Mouse (Mus musculus) lung, postnatal 36 days (tissue): ENCODE results near the gene Cfap45.
A peak's percentile ranks its signal among the peaks of the same experiment; 100 is the strongest.

Experiments
- DNase-seq: peaks from one replicate; pipeline ENCODE4 v3.0.0; 2022; ENCODE audit warnings: mixed read lengths

Gene Cfap45

DNA sequence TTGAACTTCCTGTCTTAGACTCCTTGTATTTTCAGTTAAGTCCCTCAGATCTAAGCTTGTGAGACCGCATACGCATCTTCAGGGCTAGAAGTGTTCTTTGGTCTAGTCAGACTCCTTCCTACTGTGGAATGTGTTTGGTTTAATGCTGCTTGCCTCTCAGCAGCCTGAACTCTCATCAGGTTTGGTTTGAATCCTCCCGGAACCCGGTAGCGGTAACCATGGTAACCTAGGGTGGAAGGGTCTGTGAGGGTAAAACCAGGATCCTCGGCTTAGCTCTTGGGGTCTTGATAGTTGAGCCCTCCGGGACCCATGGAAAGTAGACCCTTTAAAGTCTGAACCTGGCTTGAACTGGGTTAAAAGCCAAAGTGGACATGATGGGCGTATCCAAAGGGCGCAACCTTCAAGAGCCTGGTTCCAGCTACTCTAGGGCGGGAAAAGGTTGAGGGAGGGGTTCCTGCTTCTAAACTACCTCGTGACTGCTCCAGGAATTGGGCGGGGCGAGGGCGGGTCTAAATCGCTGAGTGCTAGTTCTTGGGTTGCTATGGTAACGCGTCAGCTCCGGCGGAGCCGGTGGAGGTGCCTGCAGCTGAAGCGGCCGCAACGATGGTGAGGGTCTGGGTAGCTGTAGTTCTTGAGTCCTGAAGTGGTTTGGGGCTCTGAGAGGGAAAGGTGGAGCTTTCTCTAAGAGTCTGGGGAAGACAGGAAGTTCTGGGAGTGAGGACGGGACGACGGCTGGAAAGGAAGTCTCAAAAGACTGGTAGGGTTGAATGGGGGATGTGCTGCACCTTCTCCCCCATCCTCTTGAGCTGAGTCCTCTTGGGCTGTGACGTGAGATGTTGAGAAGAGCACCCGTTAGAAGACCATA, at the start of gene Cfap45:
Cfap45 (plus strand) TSS at position 226 of the 865 bp plus-strand sequence.
- DNase-seq: peak; percentile 96

DNA sequence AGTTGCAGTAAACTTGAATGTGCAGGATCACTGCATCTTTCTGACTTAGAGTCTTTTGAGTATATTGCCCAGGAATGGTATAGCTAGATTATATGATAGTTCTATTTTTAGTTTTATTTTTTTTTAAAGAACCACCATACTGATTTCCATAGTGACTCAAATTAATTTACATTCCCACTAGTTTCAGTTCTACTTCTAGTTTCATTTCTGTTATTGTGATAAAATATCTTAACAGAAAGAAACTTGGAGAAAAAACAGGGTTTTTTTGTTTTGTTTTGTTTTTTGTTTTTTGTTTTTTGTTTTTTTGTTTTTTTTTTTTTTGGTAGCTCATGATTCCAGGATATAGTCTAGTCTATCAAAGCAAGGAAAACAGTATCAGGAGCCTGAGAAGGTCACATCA, 47.7 kb upstream of the Cfap45 start:
- DNase-seq: no peak

DNA sequence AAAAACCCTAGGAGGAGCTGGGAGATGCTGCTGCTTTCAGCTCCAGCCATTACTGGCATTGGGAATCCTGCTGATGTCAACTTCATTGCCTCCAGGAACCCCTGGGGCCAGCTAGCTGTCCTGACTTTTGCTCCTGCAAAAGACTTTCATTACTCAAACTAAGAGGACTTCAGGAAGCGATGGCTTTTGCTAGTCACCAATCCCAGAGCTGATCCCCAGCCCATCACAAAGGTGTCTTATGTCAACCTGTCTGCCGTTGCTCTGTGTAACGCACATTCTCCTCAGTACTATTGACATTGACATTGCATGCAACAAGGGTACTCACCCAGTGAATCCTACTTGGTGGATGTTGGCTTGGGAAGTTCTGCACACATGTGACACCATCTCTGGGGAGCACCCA, 46.4 kb upstream of the Cfap45 start:
- DNase-seq: no peak

DNA sequence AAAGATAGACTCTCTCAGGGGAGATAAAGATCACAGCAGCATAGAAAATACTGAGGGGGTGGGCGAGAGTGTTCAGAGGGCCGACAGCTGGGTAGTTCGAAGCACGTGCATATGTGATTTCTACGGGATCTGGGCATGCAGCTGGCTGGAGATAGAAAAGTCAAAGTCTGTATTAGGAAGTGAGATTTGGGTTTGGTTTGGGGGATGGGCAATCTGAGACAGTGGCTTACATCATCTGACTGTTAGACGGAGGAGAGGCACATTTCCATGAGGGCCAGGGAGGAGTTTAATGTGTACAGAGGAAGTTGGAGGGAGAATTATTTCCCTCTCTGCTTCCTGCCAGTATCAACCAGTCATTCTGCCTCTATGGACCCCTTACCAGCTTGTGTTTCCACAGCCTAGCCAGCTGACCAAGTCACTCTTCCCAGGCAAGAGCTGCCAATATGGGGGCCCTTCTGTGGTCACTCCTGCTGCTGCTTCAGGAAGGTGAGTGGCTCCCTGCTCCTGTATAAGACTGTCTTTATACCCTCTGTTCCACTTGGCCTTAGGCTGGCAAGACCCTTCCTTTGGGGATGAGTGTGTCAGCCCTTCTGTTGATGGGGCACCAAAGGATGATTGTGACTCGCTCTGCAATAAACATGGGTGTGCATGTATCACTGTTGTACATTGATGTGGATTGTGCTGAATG, 45.4 kb upstream of the Cfap45 start, which contains the start of gene Slamf9:
Slamf9 (plus strand) TSS at position 305 of the 688 bp plus-strand sequence.
- peak; percentile 63 for DNase-seq

DNA sequence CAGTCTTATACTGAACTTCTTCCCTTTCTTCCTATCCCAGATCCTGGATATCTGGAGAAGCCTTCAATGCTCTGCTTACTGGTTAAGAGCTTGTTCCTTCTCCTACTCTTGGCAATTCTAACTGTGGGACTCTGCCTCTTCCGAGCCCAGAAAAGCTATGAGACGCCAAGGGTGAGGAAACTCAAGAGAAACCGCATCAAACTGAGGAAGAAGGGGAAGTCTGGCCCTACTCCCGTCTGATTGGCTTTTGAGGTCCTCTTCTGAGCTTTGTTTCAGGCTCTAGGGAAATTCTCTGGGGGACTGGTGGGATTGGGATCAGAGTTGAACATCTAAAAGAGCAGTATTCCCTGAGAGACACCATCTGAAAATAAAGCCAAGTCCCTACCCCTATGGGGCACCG, 42.6 kb upstream of the Cfap45 start:
- no peak for DNase-seq

DNA sequence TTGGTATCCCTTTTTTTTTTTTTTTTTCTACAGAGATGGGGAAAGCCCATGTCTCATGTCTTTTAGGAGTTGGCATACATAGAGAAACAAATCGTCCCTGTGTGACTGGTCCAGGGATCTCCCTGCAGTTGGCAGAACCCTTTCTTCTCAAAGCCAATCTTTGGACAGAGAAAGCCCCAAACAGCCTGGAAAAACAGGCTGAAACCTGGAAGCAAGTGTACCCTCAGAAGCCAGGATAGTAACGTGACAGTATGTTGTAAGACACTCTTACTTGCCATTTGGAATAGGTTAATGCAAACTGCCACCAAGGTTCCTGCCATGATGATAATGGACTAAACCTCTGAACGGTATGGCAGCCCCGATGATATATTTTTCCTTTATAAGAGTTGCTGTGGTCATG, 40.2 kb upstream of the Cfap45 start:
- DNase-seq: no peak

DNA sequence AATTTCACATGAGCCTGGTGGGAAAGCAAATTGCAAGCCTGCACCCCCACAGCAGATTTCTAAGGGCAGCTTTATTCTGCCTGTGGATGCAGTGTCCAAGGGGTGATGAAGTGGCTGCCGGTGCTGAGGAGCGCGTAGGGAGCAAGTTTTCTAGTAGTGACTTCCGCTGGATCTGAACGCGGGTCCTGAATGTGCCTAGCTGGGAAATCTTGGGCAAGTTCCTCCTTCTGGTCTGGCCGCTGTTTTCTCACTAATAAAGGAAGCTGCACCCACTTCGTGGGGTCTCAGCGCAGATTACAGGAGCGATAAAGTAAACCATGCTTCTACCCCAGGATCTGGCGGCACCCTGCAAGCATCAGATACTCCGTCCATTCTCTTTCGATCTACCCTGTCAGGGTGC, 39.5 kb upstream of the Cfap45 start:
- DNase-seq: no peak

DNA sequence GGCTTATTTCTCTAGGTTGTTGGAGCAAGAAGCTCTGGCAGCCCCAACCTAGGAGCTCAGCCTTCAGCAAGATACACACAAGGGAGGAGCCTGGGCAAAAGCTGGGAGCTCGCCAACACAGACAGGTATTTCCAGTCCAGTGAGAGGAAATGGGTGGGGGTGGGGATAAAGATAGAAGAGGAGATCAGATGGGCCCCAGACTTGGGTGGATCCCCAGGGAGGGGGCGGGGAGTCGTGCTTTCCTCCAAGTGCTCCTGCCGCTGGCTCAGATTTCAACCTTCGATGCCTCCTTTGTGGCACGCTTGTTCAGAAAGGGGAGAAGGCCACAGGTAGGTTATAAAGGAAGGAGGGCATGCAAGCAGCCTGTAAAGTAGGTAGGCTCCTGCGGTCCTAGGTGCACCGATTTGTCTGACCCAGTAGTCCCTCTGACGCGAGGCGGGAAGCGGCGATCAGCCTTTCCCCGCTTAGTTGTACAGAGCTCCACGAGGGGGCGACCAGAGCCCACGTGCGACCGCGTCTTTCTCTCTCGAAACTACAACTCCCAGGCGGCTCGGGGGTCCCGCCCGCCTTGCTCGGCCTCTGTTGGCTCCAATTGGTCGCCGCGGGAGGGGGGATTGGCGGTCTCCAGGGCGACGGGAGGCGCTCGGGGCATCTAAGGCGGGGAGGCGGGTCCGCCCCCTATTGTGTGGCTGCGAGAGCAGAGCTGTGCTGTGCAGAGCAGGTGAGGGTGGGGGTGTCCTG, 38.9 kb upstream of the Cfap45 start, which contains the start of gene Igsf9:
Igsf9 (plus strand) TSS at position 249 of the 741 bp plus-strand sequence.
- peak; percentile 94 for DNase-seq

DNA sequence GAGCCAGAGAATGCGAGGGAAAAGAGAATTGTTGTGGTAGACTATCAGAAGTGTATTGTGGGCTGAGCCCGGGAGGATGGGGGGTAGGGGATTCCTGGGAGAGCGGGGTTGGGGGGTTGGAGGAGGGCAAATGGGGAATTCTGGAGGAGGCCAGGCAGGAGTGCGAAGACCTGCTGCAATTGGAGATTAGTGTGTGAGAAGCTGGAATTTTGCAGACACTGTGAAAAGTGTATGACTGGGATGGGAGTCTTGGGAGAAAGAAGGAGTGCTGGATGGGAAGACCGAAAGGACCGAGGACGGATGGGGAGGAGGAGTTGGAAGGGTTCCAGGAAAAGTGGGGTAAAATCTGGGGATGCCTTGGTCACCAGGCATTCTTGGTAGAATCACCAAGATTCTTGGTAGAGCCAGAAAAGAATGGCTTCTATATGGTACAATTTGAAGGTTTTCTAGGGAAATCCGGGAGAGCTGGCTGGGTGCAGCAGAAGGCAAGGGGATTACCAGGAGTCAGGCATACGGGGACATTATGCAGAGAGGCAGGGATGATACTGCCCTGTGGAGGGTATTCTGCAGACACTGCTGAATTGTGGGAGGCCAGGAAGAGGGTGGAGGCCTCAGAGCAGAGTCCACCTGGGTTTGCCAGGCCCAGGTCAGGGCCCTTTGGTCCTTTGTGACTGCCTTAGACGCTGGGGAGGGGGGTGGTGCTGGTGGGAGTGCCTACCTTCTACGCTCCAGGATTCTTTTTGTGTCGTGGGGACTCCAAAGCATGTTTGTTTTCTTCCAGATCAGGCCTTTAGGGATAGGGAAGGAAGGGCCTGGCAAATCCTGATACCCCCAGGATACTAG, 37.9 kb upstream of the Cfap45 start:
- no peak for DNase-seq

DNA sequence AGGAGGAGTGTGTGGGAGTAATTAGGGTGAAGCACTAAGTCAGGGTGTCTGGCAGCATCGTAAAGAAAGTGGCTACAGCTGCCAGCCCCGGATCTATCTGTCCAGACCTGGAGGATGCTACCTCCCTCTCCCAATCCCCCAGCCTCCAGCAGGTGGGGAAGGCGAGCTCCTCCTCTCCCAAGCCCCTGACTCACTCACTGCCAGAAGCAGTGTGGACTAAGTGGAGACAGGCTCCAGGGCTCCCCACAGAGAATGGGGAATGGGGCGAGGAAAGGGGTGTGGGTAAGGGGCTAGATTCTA, 37.3 kb upstream of the Cfap45 start:
- DNase-seq: no peak

DNA sequence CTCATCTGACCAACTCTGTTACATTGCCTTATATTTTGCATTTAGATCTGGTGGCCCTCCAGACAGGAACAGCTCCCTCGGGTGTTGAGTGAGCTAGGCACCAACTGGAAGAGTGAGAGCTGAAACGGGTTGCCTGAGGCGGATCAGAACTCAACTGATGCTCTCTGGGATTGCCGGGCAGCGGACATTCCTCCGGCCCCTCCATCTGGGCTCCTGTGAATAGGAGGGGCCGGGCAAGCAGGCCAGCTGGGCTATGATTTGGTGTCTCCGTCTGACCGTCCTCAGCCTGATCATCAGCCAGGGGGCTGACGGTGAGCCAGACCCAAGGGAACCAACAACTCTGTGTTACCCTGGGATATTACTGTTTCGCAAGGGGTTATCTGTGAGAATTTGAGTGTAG, 36.4 kb upstream of the Cfap45 start:
- DNase-seq: no peak

DNA sequence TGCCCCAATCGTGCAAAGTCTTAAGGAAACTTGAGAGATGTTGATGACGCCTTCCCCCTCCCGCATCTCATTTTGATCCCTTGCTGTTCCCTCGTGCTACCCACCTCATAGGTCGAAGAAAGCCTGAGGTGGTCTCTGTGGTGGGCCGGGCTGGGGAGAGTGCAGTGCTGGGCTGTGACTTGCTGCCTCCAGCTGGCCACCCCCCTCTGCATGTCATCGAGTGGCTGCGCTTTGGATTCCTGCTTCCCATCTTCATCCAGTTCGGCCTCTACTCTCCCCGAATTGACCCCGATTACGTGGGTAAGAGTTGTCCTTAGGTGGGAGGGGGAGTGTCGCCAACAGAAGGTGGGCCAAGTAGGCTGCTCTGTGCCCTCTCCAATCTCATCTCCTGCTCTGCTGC, 35.9 kb upstream of the Cfap45 start:
- DNase-seq: no peak

DNA sequence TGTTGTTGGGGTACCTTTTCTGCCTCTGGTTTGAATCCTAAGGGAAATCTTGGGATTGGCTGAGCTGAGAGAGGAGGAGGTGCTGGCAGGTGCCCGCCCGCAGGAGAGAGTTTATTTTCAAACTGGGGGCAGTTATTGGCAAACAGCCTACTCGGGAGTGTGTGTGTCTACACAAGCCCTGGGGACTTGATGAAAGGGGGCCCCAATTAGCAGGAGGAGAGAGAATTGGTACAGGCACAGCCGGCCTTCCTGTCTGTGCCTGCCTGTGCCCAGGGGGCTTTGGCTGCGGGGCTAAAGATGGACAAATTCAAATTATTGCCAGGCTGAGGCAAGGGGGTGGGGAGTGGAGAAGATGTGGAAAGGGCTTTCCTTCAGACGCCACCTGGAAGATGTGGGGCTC, 34.8 kb upstream of the Cfap45 start:
- no peak for DNase-seq

DNA sequence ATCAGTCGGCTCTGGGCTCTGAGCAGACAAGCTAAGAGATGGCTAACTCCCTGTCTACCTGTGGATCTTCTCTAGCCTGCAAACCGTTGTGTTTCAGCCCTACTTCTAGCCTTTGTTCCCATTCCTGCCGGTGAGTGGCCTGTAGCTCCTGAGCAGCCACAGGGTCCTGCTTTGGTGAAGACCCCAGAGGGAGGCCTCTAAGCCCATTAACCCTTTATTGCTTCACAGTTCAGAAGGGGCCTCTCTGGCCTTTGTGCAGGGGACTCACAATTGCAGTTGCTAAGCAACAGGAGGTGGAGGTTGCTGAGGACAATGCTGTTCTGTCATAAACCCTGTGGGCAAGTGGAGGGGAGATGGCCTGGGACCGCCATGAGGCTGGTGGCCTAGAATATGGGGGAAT, 34.4 kb upstream of the Cfap45 start:
- DNase-seq: no peak

DNA sequence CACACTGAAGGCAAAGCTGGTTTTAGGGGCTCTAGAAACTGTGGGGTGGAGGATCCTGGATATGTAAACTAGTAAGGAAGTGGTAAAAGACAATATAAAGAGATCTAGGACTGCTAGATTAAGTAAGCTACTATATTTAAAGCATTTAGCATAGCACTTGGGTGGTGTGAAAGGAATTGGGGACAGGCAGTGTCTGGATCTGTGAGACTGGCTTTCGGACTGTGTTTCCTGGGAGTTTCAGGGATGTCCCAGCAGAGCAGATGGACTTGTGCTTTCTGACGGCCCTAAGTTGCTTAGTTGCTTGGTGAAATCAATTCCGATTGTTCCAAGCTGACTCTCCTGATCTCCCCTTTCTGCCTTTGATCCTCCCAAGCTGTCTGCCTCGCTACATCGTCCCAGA, 34.0 kb upstream of the Cfap45 start:
- DNase-seq: no peak

DNA sequence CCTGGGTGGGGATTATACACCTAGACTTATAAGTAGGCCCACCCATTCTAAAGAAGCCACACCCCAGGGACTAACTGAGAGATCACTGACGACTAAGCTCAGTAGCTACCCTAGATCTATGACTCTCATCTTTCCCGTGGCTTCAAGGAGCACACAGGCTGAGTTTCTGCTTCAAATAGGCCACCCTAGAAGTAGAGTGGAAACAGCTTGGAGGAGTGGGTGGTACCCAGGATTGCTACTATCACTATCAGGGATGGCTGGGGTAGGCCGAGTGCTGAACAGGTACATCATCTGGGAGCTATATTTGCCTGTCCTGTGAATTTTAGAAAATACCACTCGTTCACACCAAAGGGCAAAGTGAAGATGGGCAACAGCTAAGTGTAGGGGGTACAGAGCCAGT, 32.7 kb upstream of the Cfap45 start:
- no peak for DNase-seq

DNA sequence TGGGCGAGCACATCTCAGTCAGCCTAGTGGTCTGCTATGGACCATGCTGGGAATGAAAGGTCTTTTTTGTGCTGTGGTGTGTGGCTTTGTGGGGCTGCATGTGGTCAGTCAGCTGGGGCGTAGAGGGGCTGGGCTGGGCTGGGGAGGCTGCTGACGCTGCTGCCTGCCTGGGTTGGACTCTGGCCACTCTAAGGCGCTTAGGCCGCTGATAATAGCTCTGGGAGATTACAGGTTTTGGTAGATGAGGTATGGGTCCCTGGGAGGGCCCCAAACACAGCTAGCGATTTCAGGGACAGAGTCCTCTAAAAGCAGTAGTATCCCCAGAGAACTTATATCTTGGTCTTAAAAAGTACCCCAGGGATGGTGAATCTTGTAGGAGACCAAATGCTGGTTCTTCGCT, 31.8 kb upstream of the Cfap45 start:
- DNase-seq: no peak

DNA sequence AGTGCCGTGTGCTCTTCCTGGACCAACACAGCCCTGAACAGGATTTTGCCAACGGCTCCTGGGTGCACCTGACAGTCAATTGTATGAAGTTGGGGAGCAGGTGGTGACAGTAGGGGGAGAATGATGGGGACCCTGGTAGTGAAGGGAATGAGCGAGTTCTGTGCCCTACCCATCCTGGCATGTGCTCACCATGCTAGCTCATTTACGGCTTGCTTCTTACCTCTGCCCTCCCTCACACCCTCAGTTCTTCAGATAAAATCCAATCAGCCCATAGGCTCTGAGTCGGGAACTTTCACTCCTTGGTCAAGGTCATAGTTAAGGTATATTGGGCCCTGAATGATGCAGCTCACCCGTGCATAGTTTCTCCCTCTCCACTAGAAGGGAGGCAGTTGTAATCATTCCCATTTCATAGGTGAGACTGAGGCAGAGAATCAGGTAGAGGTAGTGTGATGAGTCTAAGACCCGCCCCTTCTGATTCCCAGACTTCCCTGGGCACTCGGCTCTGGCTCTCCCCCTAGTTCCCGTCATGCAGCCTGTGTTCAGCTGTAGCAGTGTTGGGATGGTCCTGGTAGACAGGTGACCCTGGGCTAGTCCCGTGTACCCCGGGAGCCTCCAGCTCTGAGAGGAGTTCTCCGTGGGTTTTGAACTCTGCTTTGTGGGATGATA, 30.9 kb upstream of the Cfap45 start:
- no peak for DNase-seq

DNA sequence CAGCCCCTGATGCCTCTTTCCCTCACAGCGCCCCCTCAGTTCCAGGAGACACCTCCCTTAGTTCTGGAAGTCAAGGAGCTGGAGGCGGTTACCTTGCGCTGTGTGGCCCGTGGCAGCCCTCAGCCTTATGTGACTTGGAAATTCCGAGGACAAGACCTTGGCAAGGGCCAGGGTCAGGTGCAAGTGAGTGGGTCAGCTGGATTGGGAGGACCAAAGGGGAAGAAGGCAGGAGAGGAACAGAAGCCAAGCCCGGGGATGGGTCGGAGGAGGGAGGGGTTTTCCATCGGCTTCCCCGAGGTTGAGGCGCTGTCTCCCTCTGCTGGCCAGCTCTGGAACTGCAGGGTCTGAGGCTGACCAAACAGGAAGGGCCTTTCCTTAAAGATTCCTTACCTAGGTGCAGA, 30.3 kb upstream of the Cfap45 start:
- peak; percentile 94 for DNase-seq

DNA sequence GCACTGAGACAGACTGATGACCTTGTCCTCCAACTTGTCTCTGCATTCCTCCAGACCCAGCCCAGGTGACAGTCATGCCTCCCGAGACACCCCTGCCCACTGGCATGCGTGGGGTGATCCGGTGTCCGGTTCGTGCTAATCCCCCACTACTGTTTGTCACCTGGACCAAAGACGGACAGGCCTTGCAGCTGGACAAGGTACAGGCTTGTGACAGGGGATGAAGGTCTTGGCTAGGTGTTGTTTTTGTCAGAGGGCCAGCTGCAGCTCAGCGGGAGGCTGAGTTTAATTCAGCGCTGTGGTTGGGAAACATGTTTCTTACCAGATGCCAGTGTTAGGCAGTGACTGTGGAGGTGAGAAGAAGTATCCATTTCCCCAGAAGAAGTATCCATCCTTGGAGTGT, 28.6 kb upstream of the Cfap45 start:
- no peak for DNase-seq

DNA sequence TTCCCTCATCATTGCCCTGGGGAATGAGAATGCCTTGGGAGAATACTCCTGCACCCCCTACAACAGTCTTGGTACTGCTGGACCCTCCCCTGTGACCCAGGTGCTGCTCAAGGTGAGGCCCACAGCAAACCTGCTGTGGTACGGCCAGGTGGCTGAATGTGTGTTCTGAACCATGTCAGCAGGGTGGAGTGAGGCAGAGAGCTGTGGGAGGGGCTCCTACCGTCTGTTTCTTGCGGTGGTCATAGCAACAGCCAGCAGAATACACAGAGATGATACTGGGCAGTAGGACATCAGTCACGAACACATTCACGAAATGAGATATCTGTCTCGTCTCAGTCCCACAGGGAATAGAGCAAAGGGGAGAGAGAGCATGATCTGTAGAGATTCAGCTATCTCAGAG, 27.1 kb upstream of the Cfap45 start:
- DNase-seq: no peak

DNA sequence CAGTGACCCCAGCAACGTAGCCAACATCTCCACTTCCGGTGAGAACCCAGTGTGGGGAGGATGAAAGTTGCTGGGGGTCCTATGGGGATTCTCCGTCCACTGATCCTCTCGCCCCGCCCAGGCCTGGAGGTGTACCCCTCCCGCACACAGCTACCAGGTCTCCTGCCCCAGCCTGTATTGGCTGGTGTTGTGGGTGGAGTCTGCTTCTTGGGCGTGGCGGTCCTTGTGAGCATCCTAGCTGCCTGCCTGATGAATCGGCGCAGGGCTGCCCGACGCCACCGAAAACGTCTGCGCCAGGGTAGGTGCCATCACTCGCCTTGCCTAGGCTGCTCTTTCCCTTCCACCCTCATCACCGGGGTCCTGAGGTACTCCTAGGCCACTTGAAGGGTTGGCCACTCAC, 24.6 kb upstream of the Cfap45 start:
- no peak for DNase-seq
